Mouse (Mus musculus) embryonic stem cell, embryonic (primary cell): Measurements from ENCODE around the gene Epha8.

ENCODE experiments used
- CTCF ChIA-PET, 4 experiments: fragments of 300-600 bp in 2 of 4; fragments of 350-600 bp in 2 of 4; sonication (Branson Sonifier 250); formaldehyde crosslinking; loops; one replicate each; lab custom pipeline; 2022; ENCODE audit warnings: inconsistent platforms in 2 of 4; lab: Charles Lee
- POLR2A ChIA-PET, 4 experiments: fragments of 300-600 bp in 2 of 4; fragments of 350-600 bp in 2 of 4; sonication (Branson Sonifier 250); formaldehyde crosslinking; loops; one replicate each; lab custom pipeline; 2022; ENCODE audit warnings: antibody characterized with exemption in 4 of 4, inconsistent platforms in 1 of 4; lab: Charles Lee

Gene Epha8

DNA sequence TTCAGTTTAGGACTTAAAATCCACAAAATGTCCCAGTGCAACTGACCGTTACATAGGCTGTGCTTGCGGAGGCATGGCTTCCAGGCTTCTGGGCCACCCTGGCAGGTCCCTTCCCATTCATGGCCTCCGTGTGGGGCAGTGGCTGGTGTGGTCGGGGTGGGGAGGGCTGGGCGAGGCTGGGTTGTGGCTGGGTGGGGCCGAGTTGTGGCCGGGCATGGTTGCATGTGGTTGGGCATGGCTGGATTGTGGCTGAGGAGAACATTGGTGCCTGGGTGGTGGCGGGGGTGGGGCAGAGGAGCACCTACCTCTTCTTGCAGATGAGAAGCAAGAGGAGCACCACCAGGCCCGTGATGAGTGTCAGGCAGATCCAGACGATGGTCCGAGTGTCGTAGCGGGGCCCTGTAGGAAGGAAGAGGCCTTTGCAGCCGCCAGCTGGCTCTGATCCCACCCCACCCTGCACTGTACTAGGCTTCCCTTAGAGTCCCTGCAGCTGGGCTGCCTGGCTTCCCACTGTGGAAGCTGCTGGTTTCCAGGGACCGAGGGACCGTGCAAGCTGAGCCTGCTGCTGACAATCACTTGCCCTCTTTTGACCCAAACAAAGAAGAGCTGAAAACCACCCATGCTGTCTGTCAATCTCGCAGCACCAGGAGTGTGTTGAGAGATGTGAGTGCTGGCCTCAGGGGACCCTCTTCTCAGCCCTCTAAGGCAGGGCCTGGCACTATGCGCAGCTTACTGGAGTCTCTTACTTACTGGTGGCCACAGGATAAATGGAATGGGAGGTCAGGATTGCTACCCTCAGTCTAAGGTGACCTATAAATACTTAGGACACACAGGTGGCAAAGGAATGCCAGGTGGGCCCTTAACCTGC lies 21.6 kb downstream of the Epha8 start:
- POLR2A ChIA-PET, result interaction anchor here in 1 of 4 experiments (2.1 kb wide), 1 partner anchor 10 kb away, joined by 4 read pairs; no protein-coding TSS in a partner anchor
- CTCF ChIA-PET, result interaction anchor here in 2 of 4 experiments (0.6 to 1.3 kb wide), 2 partner anchors 30 to 507 kb away, joined by 3 read pairs; no protein-coding TSS in a partner anchor

DNA sequence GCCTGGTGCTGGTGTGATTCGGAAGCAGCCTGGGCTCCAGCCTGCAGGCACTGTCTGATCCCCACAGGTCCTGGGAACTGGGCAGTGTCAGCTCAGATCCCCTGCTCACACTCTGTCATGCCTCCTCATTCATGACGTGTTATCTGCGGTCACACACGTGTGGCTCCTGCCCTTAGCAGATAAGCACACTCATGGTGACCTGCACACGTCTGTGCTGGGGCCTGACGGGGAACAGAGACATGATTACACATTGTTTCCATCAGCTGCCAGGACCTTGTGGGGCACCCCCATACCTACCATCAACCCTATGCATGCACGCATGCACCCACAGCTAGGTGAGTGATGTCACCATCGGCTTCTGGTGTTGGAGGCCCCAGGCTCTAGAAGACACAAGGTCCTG lies 26.1 kb downstream of the Epha8 start:
- CTCF ChIA-PET, result interaction anchor here in 3 of 4 experiments (0.6 to 3.4 kb wide), 5 partner anchors 14 to 838 kb away, joined by 3 to 37 read pairs (median 4); no protein-coding TSS in a partner anchor
- POLR2A ChIA-PET, result interaction anchor here in 1 of 4 experiments (1.0 kb wide), 1 partner anchor 31 kb away, joined by 3 read pairs; no protein-coding TSS in a partner anchor

DNA sequence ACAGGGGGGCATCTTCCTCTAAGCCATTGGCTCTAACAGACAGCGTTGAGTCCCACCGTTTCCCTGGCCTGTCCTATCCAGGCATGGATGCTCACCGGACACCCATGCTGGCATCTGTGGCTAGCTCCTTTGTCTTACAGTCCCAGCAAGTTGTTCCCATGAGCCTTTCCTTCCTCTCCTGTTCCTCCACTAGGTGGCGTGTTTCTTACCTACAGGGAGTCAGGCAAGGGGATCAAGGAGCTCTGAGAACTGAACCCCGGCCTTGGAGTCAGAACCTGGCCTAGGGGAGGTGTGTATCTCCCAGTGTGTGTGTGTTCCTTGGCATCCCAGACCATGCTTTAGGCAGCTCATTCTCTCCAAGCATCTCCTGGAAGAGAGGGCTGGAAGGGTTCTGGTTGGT lies 27.7 kb downstream of the Epha8 start:
- ChIA-PET CTCF (interaction anchor here (0.5 to 3.4 kb wide), 104 partner anchors 9 to 797 kb away, joined by 3 to 43 read pairs (median 4); no protein-coding TSS in a partner anchor), POLR2A (interaction anchor here in 1 of 4 experiments (1.0 to 1.1 kb wide), 2 partner anchors 11 to 52 kb away, joined by 3 to 5 read pairs; no protein-coding TSS in a partner anchor)

DNA sequence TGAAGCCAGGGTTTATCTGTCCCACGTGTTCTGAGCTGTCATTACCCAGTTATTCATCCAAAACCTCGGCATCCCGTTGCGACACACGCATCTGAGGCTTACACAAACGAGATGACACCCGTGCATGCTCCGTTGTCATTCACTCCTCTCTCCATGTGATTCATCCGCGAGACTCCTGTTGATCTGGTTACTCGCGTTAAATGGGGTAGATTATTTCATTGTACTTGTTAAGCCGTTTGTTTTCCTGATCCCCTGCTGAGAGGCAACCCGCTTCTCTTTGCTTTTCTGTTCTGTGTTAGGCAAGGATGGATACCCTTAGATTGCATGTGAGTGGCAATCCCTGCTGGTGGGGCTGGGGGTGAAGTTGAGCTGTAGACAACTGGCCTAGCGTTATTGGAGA lies 30.8 kb downstream of the Epha8 start:
- CTCF ChIA-PET, result interaction anchor here in 3 of 4 experiments (1.0 to 2.9 kb wide), 5 partner anchors 12 to 110 kb away, joined by 3 to 12 read pairs (median 3); no protein-coding TSS in a partner anchor
- POLR2A ChIA-PET, result interaction anchor here in 2 of 4 experiments (0.6 to 4.3 kb wide), 4 partner anchors 9 to 56 kb away, joined by 3 to 19 read pairs (median 4); no protein-coding TSS in a partner anchor

DNA sequence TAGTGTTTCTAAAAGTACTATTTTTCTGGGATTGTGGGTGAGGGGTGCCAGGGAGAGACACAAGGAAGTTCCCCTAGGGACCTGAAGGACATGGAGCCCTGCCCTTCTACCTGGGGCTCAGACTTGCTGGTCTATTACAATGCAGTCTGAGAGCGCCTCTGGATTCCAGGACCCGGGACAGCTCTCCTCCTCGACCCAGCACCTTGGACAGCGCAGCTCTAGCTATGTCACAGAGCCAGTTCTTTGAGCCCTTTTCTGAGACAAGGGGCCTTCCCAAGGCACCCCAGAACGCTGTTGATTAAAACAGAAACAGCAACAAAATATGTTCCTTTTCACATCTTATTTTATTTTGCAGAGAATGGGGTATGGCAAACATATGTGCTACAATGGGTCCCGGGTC lies 32.1 kb downstream of the Epha8 start:
- ChIA-PET POLR2A (interaction anchor here in 1 of 4 experiments (0.6 to 4.3 kb wide), 3 partner anchors 18 to 124 kb away, joined by 3 to 19 read pairs (median 5); partner anchors contain the start of gene Zbtb40), CTCF (interaction anchor here (0.5 to 1.2 kb wide), 14 partner anchors 15 to 664 kb away, joined by 3 to 12 read pairs (median 3); no protein-coding TSS in a partner anchor)

DNA sequence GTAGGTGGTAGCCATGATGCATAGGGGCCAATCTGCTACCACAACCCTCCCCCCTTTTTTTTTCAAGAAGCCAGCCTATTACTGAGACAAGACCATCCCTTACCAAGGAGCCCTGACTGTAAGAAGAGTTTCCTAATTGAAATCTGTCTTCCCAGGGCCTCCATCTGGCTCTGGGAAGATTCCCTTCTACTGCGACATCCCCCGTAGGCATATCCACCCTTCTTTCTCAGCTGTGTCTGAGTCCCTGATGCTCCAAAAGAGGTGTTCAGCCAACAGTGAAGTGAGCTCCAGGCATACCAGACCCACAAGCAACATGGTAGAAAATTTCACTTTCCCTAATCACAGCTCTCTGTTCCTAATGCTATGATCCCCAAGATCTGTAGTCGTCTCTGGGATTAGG lies 37.1 kb downstream of the Epha8 start:
- CTCF ChIA-PET, result interaction anchor here (0.6 to 2.0 kb wide), 11 partner anchors 9 to 245 kb away, joined by 3 to 8 read pairs (median 4); no protein-coding TSS in a partner anchor

DNA sequence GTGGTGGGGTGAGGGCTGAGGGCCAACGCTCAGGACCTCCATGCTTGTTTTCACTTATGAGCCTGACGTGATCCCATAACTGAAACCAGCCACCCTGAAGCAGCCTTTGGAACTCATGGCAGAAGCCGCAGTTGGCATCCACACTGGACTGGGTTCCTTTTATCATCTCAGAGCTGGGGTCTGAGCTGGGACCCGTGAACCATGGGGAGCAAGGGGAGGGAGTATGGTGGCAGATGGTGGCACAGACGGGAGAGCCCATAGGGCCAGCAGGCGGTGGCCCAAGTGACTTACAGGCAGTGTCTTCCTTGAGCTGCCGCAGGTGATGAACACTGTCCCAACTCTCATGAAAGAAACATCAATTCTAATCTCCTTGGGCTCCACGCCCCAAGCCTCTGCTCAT lies 37.8 kb downstream of the Epha8 start:
- ChIA-PET POLR2A (interaction anchor here in 1 of 4 experiments (1.4 kb wide), 1 partner anchor 25 kb away, joined by 3 read pairs; no protein-coding TSS in a partner anchor), CTCF (interaction anchor here in 2 of 4 experiments (0.8 to 2.5 kb wide), 4 partner anchors 10 to 52 kb away, joined by 4 to 8 read pairs (median 6); no protein-coding TSS in a partner anchor)

More for the DNA sequence above, 37.1 kb downstream of the Epha8 start:
- POLR2A ChIA-PET, result interaction anchor here in 1 of 4 experiments (1.4 kb wide), 1 partner anchor 25 kb away, joined by 3 read pairs; no protein-coding TSS in a partner anchor

DNA sequence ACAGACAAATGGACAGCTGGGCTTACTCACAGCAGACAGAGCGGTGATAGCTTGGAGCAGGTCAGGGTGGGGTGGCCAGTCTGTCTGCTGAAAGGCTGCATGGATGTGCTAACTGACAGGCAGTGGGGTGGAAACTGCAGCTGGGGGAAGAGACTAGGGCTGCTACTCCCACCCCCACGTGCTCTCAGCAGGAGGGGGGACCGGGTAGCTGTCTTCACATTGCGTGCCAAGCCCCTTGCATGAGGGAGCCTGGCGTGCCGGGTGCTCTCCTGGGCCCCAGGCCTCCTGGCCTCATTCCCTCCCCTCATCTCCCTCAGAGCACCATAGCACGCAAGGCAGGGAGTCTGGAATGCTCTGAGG lies 39.5 kb downstream of the Epha8 start:
- ChIA-PET POLR2A (interaction anchor here in 2 of 4 experiments (1.0 to 1.1 kb wide), 4 partner anchors 9 to 142 kb away, joined by 3 to 5 read pairs (median 3); no protein-coding TSS in a partner anchor), CTCF (interaction anchor here (1.3 to 2.5 kb wide), 5 partner anchors 10 to 14 kb away, joined by 3 to 14 read pairs (median 5); no protein-coding TSS in a partner anchor)

DNA sequence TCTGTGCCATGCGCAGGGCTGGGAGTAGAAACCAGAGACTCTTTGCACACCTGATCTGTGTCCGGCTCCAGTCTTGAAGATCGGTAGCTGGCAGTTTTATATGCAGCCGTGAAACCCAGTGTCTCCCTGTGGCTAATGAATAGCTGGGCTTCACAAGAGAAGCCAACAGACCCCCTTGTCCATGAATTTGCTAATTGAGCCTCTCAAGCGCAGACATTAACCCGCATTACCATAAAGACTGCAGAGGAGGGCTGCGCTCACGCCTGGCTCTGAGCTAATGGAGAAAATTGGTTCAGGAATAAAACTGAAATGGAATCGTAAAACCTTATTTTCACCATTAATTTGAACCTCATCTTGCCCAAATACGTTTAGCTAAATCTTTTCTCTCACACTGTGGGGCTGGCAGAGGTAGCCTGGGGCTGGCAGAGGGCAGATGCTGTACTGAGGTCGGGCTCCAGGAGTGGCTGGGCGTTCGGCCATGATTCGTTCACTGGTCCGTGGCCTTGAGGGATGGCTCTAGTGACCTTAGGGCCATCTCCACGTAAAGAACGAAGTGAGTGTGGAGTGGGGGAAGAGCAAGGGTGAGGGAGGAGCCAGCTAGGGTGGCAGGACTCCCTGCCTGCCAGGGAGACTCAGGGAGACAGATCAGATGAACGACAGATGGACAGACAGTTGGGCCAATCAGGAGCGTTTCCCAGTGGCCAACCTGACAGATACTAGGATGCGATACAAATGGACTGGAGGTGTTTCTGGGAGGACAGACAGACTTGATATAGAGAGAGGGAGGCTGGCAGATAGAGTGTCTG lies 40.1 kb downstream of the Epha8 start:
- POLR2A ChIA-PET, result interaction anchor here in 3 of 4 experiments (0.6 to 1.2 kb wide), 8 partner anchors 10 to 360 kb away, joined by 3 to 4 read pairs (median 3); partner anchors contain the start of gene C1qa (in 1 of the 3)

DNA sequence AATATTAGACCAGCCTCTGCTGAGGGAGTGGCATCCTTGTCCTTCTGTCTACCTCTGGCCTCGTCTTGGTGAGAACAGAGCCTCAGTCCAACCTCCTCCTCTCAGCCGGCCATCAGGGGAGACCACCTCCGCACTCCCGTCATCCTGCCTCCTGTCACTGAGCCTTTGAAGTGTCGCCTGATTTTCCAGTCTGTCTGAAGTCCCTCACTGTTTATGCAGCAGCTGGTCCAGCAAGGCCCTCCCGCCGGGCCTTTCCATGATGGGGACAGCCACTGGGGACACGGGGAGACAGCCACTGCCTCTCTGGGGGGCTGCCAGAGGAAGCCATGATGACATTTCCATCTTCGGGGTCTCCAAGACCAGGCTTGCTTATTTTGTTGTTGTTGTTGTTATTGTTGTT lies 43.8 kb downstream of the Epha8 start:
- CTCF ChIA-PET, result no interaction called here
- POLR2A ChIA-PET, result interaction anchor here in 1 of 4 experiments (0.6 kb wide), 1 partner anchor 45 kb away, joined by 3 read pairs; no protein-coding TSS in a partner anchor

More for the DNA sequence above, 40.1 kb downstream of the Epha8 start:
- CTCF ChIA-PET, result interaction anchor here (0.7 to 2.5 kb wide), 11 partner anchors 9 to 249 kb away, joined by 3 to 14 read pairs (median 4); no protein-coding TSS in a partner anchor

DNA sequence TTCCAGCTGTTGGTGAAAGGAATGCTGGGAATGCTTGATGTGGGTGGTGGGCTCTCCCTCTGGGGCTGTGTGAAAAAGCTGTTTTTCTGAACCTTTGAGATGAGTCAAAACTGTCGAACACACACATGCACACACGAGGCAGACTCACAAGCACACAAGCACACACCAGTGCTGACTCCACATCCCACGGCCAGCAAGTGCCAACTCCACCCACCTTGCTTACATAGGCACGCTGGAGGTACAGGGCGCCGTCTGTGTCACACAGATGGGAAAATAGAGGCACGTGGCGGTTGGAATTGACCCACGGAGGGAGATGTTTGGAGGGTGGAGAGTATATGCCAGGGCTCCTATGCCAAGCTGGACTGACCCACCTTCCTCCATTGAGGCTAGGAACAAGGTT lies 44.8 kb downstream of the Epha8 start:
- ChIA-PET POLR2A (interaction anchor here in 1 of 4 experiments (1.5 kb wide), 1 partner anchor 24 kb away, joined by 3 read pairs; no protein-coding TSS in a partner anchor), CTCF (interaction anchor here in 2 of 4 experiments (0.5 to 0.6 kb wide), 2 partner anchors 18 to 196 kb away, joined by 3 to 4 read pairs; no protein-coding TSS in a partner anchor)

DNA sequence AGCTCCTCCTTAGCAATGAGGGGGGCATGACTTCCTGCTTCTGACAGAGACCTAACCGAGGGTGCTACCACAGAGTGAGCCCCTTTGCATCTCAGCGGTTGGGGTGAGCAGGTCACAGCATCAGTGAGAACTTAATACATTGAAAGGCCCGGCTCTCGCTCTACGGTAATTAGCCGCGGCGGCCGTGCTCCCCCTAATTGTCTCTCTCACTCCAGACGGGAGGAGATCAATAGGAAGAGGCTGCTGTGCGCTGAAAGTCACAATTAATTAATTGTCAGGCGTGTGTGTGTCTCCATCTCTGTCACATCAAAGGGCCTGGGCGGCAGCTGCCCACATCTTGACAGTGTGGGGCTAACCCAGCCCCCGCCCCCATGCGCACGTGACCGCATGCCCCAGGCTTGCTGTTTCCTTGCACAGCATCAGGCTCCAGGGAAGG lies 45.4 kb downstream of the Epha8 start:
- ChIA-PET CTCF (interaction anchor here (0.6 to 1.3 kb wide), 6 partner anchors 18 to 388 kb away, joined by 3 to 6 read pairs (median 4); no protein-coding TSS in a partner anchor), POLR2A (interaction anchor here in 2 of 4 experiments (0.6 to 1.5 kb wide), 2 partner anchors 25 to 273 kb away, joined by 3 to 5 read pairs; no protein-coding TSS in a partner anchor)

DNA sequence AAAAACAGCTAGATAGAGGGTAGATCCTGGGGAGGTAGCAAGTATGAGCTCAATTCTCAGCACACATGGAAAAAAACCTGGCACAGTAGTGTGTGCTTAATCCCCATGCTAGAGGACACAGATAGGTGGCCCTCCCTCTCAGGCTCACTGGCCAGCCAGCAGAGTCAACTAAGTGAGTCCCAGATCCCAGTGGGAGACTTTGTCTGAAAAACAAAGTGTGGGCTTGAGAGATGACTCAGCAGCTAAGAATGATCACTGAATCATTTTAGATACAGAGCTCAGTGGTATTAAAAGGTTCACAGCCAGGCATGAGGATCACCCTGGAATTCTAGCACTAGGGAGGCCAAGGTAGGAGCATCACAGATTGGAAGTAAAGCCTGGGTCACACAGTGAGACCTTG lies 48.8 kb downstream of the Epha8 start:
- POLR2A ChIA-PET, result interaction anchor here in 2 of 4 experiments (0.7 to 5.1 kb wide), 6 partner anchors 10 to 242 kb away, joined by 3 to 19 read pairs (median 3); partner anchors contain the start of gene C1qa (in 1 of the 2)
- CTCF ChIA-PET, result interaction anchor here (0.5 to 3.5 kb wide), 25 partner anchors 9 to 380 kb away, joined by 3 to 13 read pairs (median 5); partner anchors contain the start of gene C1qc (in 1 of the 4)

DNA sequence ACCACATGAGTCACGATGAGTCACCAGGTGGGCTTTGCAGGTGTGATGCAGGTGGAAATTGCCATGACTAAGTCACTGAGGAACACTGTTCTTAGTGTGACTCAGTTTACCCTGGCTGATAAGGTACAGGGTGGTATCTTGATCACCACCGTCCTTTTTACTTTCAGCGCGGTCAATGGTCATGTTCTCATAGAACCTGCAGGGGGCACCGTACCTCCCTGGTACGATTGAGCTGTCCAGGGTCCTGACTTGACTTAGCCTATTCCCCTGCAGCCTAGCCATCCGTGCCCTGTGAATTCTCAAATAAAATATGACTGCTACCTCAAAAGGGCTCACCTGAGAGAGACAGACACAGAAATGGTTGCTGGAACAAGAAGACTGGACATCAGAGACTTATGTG lies 49.6 kb downstream of the Epha8 start:
- CTCF ChIA-PET, result interaction anchor here (0.5 to 3.5 kb wide), 38 partner anchors 9 to 381 kb away, joined by 3 to 28 read pairs (median 4); partner anchors contain the start of genes C1qa (in 1 of the 4) and C1qc (in 1 of the 4)
- POLR2A ChIA-PET, result interaction anchor here in 2 of 4 experiments (0.6 to 5.1 kb wide), 9 partner anchors 9 to 301 kb away, joined by 3 to 19 read pairs (median 3); partner anchors contain the start of gene C1qa (in 1 of the 2)

DNA sequence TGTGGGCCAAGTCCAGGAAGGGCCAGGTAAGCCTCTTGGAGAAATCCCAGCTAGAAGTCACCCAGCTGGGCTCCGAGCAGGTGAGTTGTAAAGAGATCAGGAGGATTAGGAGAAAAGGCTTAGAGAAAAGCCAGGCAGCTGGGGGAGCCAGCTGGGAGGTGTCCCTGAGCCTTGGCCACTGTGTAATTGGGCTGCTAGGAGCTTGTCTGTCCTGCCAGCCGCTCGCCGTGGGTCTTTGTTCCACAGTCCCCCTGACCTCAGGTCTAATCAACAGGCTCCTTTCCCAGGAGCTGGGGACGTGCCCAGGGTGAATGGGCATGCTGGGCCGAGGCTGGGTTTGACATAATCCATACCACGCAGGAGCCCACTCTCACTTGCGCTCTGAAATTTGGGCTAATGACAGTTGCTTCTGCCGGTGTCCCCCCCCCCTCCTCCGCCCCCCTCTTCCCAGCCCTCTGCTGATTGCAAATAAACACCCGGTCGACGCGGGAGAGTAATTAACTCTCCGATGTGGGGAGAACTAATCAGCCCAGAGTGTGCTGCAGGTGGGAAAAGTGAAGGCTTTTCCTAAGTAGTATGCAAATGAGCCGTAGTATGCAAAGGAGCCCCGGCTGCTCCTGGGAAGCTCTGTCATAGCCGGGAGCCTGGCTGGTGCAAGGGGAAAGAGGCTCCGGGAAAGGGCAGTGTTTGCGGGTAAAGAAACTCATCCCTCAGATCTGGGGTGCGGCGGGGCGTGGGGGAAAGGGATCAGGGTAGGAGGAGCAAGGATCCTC lies 51.7 kb downstream of the Epha8 start:
- ChIA-PET POLR2A (interaction anchor here in 2 of 4 experiments (0.6 to 5.1 kb wide), 8 partner anchors 10 to 536 kb away, joined by 3 to 19 read pairs (median 4); partner anchors contain the start of gene Zbtb40 (in 1 of the 2)), CTCF (interaction anchor here (0.5 to 3.5 kb wide), 30 partner anchors 9 to 759 kb away, joined by 3 to 28 read pairs (median 4); no protein-coding TSS in a partner anchor)
